Mouse (Mus musculus): ENCODE measurements around the gene Gas2l3. TPM values are rescaled to one million over a fixed set of nuclear protein-coding genes. Genes with fewer than 3 reads are reported as not detected.

The Gas2l3 gene
- total RNA-seq, 2 experiments from 2014 or later = 14.9 to 15.8 TPM

GRCm38 (mm10) chr10:89404936-89405335 is 38.8 kb downstream of the Gas2l3 start:
- DNase-seq (ENCODE audit: low spot score in 2 of 2) = no peak

- DNase-seq (ENCODE audit: low spot score in 2 of 2) = no peak
These were observed 43.0 kb downstream of the Gas2l3 start for GRCm38 (mm10) chr10:89400674-89401336.

- peak in 1 of 2 experiments; percentile 56 for DNase-seq (ENCODE audit: low spot score in 2 of 2)
These were observed 47.9 kb downstream of the Gas2l3 start for GRCm38 (mm10) chr10:89395823-89396222.

- no peak for DNase-seq (ENCODE audit: low spot score in 2 of 2)
These were observed 48.4 kb downstream of the Gas2l3 start for GRCm38 (mm10) chr10:89395321-89395720.

- DNase-seq (ENCODE audit: low spot score in 2 of 2) = no peak
These were observed 51.1 kb downstream of the Gas2l3 start for GRCm38 (mm10) chr10:89392687-89393086.

GRCm38 (mm10) chr10:89391571-89392163 is 52.1 kb downstream of the Gas2l3 start:
- DNase-seq (ENCODE audit: low spot score in 2 of 2) = no peak

GRCm38 (mm10) chr10:89386461-89386860 is 57.3 kb downstream of the Gas2l3 start:
- no peak for DNase-seq (ENCODE audit: low spot score in 2 of 2)

GRCm38 (mm10) chr10:89383462-89383861 is 60.3 kb downstream of the Gas2l3 start:
- DNase-seq (ENCODE audit: low spot score in 2 of 2) = peak; percentile 32 to 66

GRCm38 (mm10) chr10:89377750-89378149 is 66.0 kb downstream of the Gas2l3 start:
- no peak for DNase-seq (ENCODE audit: low spot score in 2 of 2)

- DNase-seq (ENCODE audit: low spot score in 2 of 2) = no peak
These were observed 73.7 kb downstream of the Gas2l3 start for GRCm38 (mm10) chr10:89370051-89370450.

GRCm38 (mm10) chr10:89358933-89359332 is 84.8 kb downstream of the Gas2l3 start:
- no peak for DNase-seq (ENCODE audit: low spot score in 2 of 2)

Other genes with a start within 250 kb of the Gas2l3 start
- 1 to 10 TPM; 1.8 to 1.9 TPM for gene Ano4, start 99.2 kb downstream of the Gas2l3 start, total RNA-seq (2021)
- gene Nr1h4, start 89.6 kb upstream of the Gas2l3 start, total RNA-seq (2021) = 10 to 100 TPM; 21.0 to 27.0 TPM
- gene Slc17a8, start 177.3 kb upstream of the Gas2l3 start, total RNA-seq (2021) = under 1 TPM in 1 of 2 experiments, not detected in 1; 0.17 TPM
- gene Scyl2, start 242.3 kb upstream of the Gas2l3 start, total RNA-seq (2021) = 10 to 100 TPM; 39.5 to 39.8 TPM